8 mouse cellular contexts compared by ENCODE assay signal in the genomic region with DNA sequence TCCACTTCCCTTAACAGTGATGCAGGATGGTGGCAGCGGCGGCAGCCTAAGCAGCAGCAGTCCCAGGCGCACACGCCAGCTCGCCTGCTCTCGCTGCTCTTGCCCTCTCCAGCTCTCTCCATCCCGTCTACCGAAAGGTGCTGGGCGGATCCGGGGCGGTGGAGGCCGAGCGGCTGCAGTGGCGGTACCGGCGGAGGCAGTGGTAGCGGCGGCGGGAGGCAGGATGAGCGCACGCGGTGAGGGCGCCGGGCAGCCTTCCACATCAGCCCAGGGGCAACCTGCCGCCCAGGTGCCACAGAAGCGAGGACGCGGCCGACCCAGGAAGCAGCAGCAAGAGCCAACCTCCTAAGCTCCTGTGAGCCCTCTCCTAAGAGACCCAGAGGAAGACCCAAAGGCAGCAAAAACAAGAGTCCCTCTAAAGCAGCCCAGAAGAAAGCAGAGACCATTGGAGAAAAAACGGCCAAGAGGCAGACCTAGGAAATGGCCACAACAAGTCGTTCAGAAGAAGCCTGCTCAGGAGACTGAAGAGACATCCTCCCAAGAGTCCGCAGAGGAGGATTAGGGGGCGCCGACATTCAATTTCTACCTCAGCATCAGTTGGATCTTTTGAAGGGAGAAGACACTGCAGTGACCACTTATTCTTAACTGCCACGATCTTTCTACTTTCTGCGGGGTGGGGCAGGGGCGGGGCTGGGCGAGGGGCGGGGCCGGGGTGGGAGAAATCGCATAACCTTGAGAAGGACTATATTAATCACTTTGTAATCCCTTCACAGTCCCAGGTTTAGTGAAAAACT. TPM values are rescaled to one million over a fixed set of nuclear protein-coding genes. Genes with fewer than 3 reads are reported as not detected.
A peak's percentile ranks its signal among the peaks of the same experiment; 100 is the strongest.
DNase-seq lines count a peak whose midpoint lies in the region; ATAC-seq and TF ChIP-seq lines count a peak whose summit lies in the region.

No protein-coding gene starts in this region.

- H3K4me2 ChIP-seq in heart, embryonic 11.5 days: peak overlapping the region; percentile 94
- H3K4me2 ChIP-seq in embryonic facial prominence, embryonic 15.5 days (replicated peaks): peak overlapping the region; percentile 77
- H3K4me2 ChIP-seq in intestine, postnatal 0 days (replicated peaks; ENCODE audit: low read depth): peak overlapping the region; percentile 69
- H3K4me2 ChIP-seq in midbrain, postnatal 0 days (ENCODE audit: low read depth, low read length, poor library complexity, severe bottlenecking): peak overlapping the region; percentile 66

- ATAC-seq in heart, embryonic 11.5 days (replicated peaks; ENCODE audit: insufficient number of reproducible peaks, low FRiP score, low TSS enrichment): peak; percentile 63
- ATAC-seq in embryonic facial prominence, embryonic 15.5 days (ENCODE audit: insufficient number of reproducible peaks, low FRiP score, low TSS enrichment, low read depth): peak; percentile 54; the same call in 1 of the 2 replicates
- ATAC-seq in intestine, postnatal 0 days: no peak
- ATAC-seq in midbrain, postnatal 0 days (ENCODE audit: low FRiP score): no peak

- H3K27ac ChIP-seq in heart, embryonic 11.5 days (ENCODE audit: low read depth, low read length): peak overlapping the region; percentile 57; the same call in 1 of the 2 replicates
- H3K27ac ChIP-seq in ES-E14 (ENCODE audit: insufficient read depth, low read depth, low read length, poor library complexity, severe bottlenecking): no peak overlapping the region
- no peak overlapping the region for H3K27ac ChIP-seq in embryonic facial prominence, embryonic 15.5 days (replicated peaks)
- H3K27ac ChIP-seq in intestine, postnatal 0 days (ENCODE audit: low read depth, low read length): no peak overlapping the region
- H3K27ac ChIP-seq in midbrain, postnatal 0 days (ENCODE audit: low read depth, low read length): no peak overlapping the region

- no peaks in the 10 kb centered on the region for H3K27me3 ChIP-seq in heart, embryonic 11.5 days (ENCODE audit: control insufficient read depth, insufficient read depth, low read length)
- H3K27me3 ChIP-seq in embryonic facial prominence, embryonic 15.5 days: peaks cover 4% of the 10 kb centered on the region; the same call in 1 of the 2 replicates
- no peaks in the 10 kb centered on the region for H3K27me3 ChIP-seq in intestine, postnatal 0 days (replicated peaks; ENCODE audit: control insufficient read depth, insufficient read depth, low read length)
- no peaks in the 10 kb centered on the region for H3K27me3 ChIP-seq in midbrain, postnatal 0 days (ENCODE audit: insufficient read depth, low read length)

- H3K4me3 ChIP-seq in heart, embryonic 11.5 days (ENCODE audit: low read depth, low read length): peak overlapping the region; percentile 63
- peak overlapping the region; percentile 68 to 73 for H3K4me3 ChIP-seq in ES-E14 (ENCODE audit: insufficient read depth in 1 of 2, low read depth in 1 of 2, low read length in 2 of 2, poor library complexity in 1 of 2, severe bottlenecking in 1 of 2)
- peak overlapping the region; percentile 41 for H3K4me3 ChIP-seq in embryonic facial prominence, embryonic 15.5 days (replicated peaks)
- peak overlapping the region; percentile 28 for H3K4me3 ChIP-seq in intestine, postnatal 0 days (ENCODE audit: low read depth, low read length)
- peak overlapping the region; percentile 37 for H3K4me3 ChIP-seq in midbrain, postnatal 0 days (ENCODE audit: low read depth, low read length)

- no peaks in the 10 kb centered on the region for H3K36me3 ChIP-seq in heart, embryonic 11.5 days (ENCODE audit: control insufficient read depth, insufficient read depth, low read length)
- H3K36me3 ChIP-seq in ES-E14 (ENCODE audit: control insufficient read depth, insufficient read depth, low read length, poor library complexity, severe bottlenecking): no peaks in the 10 kb centered on the region
- H3K36me3 ChIP-seq in embryonic facial prominence, embryonic 15.5 days: no peaks in the 10 kb centered on the region
- no peaks in the 10 kb centered on the region; the same call in 1 of the 2 replicates for H3K36me3 ChIP-seq in intestine, postnatal 0 days (ENCODE audit: control insufficient read depth, insufficient read depth)
- 0 out of 2 replicates have a peak, but pooled peaks cover 3% of the 10 kb centered on the region for H3K36me3 ChIP-seq in midbrain, postnatal 0 days (ENCODE audit: insufficient read depth, low read length)

- H3K9ac ChIP-seq in heart, embryonic 11.5 days (ENCODE audit: low read depth, low read length): peak overlapping the region; percentile 69
- H3K9ac ChIP-seq in ES-E14 (ENCODE audit: insufficient read depth, low read depth, low read length, poor library complexity, severe bottlenecking): peak overlapping the region; percentile 60
- H3K9ac ChIP-seq in embryonic facial prominence, embryonic 15.5 days: peak overlapping the region; percentile 5; the same call in 1 of the 2 replicates
- no peak overlapping the region for H3K9ac ChIP-seq in intestine, postnatal 0 days (ENCODE audit: low read depth, low read length)
- H3K9ac ChIP-seq in midbrain, postnatal 0 days (replicated peaks; ENCODE audit: low read length, poor library complexity, severe bottlenecking): peak overlapping the region; percentile 44; the same call in 1 of the 2 replicates

- 1% methylated on average over 41 of the region's 41 CpGs for WGBS in heart, embryonic 11.5 days (ENCODE audit: insufficient replicate concordance)
- WGBS in embryonic facial prominence, embryonic 15.5 days: 4% methylated on average over 41 of the region's 41 CpGs
- 8% methylated on average over 41 of the region's 41 CpGs for WGBS in intestine, postnatal 0 days
- 6% methylated on average over 41 of the region's 41 CpGs for WGBS in midbrain, postnatal 0 days

- TF ChIP-seq CTCF in intestine, postnatal 0 days (IDR thresholded peaks at IDR 0.05; ENCODE audit: low read depth): no peak
- TF ChIP-seq CTCF in midbrain, postnatal 0 days (IDR thresholded peaks at IDR 0.05): no peak

- in situ Hi-C loops in ES-E14 (cut with MboI; ENCODE audit: low sequenced_read_pairs in 2 of 2, unreplicated experiment in 2 of 2): no loop called here

- H3K9me3 ChIP-seq in heart, embryonic 11.5 days (replicated peaks; ENCODE audit: control insufficient read depth, low read length): no peaks in the 10 kb centered on the region
- no peaks in the 10 kb centered on the region for H3K9me3 ChIP-seq in ES-E14 (ENCODE audit: control insufficient read depth, insufficient read depth, low read depth, low read length)
- no peaks in the 10 kb centered on the region for H3K9me3 ChIP-seq in embryonic facial prominence, embryonic 15.5 days (replicated peaks)
- no peaks in the 10 kb centered on the region for H3K9me3 ChIP-seq in intestine, postnatal 0 days (ENCODE audit: control insufficient read depth)
- H3K9me3 ChIP-seq in midbrain, postnatal 0 days (ENCODE audit: low read length): no peaks in the 10 kb centered on the region

- no peak for DNase-seq in heart, postnatal 4 days
- no peak for DNase-seq in ES-E14 (ENCODE audit: low read depth, low spot score)
- DNase-seq in midbrain, postnatal 0 days (ENCODE audit: low spot score): no peak
- no peak for DNase-seq in urinary bladder, postnatal 25 days (ENCODE audit: low spot score)
- no peak for DNase-seq in ovary, postnatal 14 days (ENCODE audit: low spot score)

- H3K4me1 ChIP-seq in heart, embryonic 11.5 days (ENCODE audit: control insufficient read depth, insufficient read depth, low read length): 0 out of 2 replicates have a peak, but pooled peaks cover 7% of the 10 kb centered on the region
- H3K4me1 ChIP-seq in ES-E14 (ENCODE audit: control insufficient read depth in 2 of 2, insufficient read depth in 2 of 2, low read length in 2 of 2, poor library complexity in 1 of 2): peaks cover 0 to 3% of the 10 kb centered on the region in 2 experiments; a peak in 1 of 4 replicates
- H3K4me1 ChIP-seq in embryonic facial prominence, embryonic 15.5 days: peaks cover 6% of the 10 kb centered on the region
- no peaks in the 10 kb centered on the region for H3K4me1 ChIP-seq in intestine, postnatal 0 days (replicated peaks; ENCODE audit: control insufficient read depth, insufficient read depth, low read length)
- no peaks in the 10 kb centered on the region for H3K4me1 ChIP-seq in midbrain, postnatal 0 days (ENCODE audit: insufficient read depth, low read length)

TF ChIP-seq in ES-E14, 5 proteins besides CTCF, POLR2A, EP300 and RAD21:
- TF ChIP-seq ZNF384 (IDR thresholded peaks at IDR 0.05; ENCODE audit: low read depth, low read length): no peak
- TF ChIP-seq CHD2 (IDR thresholded peaks at IDR 0.05; ENCODE audit: low read depth, low read length): no peak
- TF ChIP-seq ZC3H11A (IDR thresholded peaks at IDR 0.05; ENCODE audit: borderline replicate concordance, low read depth, low read length): no peak
- no peak for TF ChIP-seq MAFK (IDR thresholded peaks at IDR 0.05; ENCODE audit: insufficient read depth, low read depth, low read length)
- no peak for TF ChIP-seq HCFC1 (IDR thresholded peaks at IDR 0.05; ENCODE audit: borderline replicate concordance, insufficient read depth, low read length)

RNA-seq across cellular contexts. Expression of a gene that starts 21.2 kb away (rescaled TPM):
- 9.8 and 12.0 TPM in 2 replicates for polyA plus RNA-seq in heart, embryonic 11.5 days (2014; fragmentation: Nextera tagmentation; extraction: Ambion mirVana)
- total RNA-seq in heart, postnatal 4 days (2021): 1 to 10 TPM; 3.5 to 3.6 TPM
- 5.0 and 5.4 TPM in 2 replicates for total RNA-seq in ES-E14 (2012; rRNA removed)
- 21.3 and 21.4 TPM in 2 replicates for polyA plus RNA-seq in embryonic facial prominence, embryonic 15.5 days (2015; fragmentation: Nextera tagmentation; extraction: Ambion mirVana)
- 55.1 and 58.8 TPM in 2 replicates for polyA plus RNA-seq in intestine, postnatal 0 days (2015; fragmentation: Nextera tagmentation; extraction: Ambion mirVana)
- 6.1 and 7.7 TPM in 2 replicates for total RNA-seq in midbrain, postnatal 0 days (2014; rRNA removed)
- polyA plus RNA-seq in midbrain, postnatal 0 days (2015; fragmentation: Nextera tagmentation; extraction: Ambion mirVana): 26.8 and 27.0 TPM in 2 replicates

RNA-seq across cellular contexts. Expression of a gene that starts 21.8 kb away (rescaled TPM):
- polyA plus RNA-seq in heart, embryonic 11.5 days (2014; fragmentation: Nextera tagmentation; extraction: Ambion mirVana): 30.6 and 33.9 TPM in 2 replicates
- 10 to 100 TPM; 40.4 to 46.8 TPM for total RNA-seq in heart, postnatal 4 days (2021)
- 14.2 and 20.8 TPM in 2 replicates for total RNA-seq in ES-E14 (2012; rRNA removed)
- polyA plus RNA-seq in embryonic facial prominence, embryonic 15.5 days (2015; fragmentation: Nextera tagmentation; extraction: Ambion mirVana): 28.9 and 32.9 TPM in 2 replicates
- polyA plus RNA-seq in intestine, postnatal 0 days (2015; fragmentation: Nextera tagmentation; extraction: Ambion mirVana): 6.5 and 6.9 TPM in 2 replicates
- 165 and 217 TPM in 2 replicates for total RNA-seq in midbrain, postnatal 0 days (2014; rRNA removed)
- 78.7 and 83.1 TPM in 2 replicates for polyA plus RNA-seq in midbrain, postnatal 0 days (2015; fragmentation: Nextera tagmentation; extraction: Ambion mirVana)

Comparison
In these comparisons a context has a peak if more than half of its experiments do, and no peak if none do; other contexts are left out.
1. ATAC-seq: peak in heart, embryonic 11.5 days (single experiment) and embryonic facial prominence, embryonic 15.5 days (single experiment); none in intestine, postnatal 0 days (single experiment) and midbrain, postnatal 0 days (single experiment).
2. Peak in every context shown above with its lines, with median percentiles within 50 percentile points of each other: H3K4me2 ChIP-seq and H3K4me3 ChIP-seq.